Mouse (Mus musculus) stomach, embryonic 15.5 days (tissue): ENCODE measurements at regions not wholly inside any gene's neighbourhood (a gene's known extent, or its start where the extent isn't known, plus 50 kb on each side); places are given as distances from the start of the nearest gene placed in this dataset.
"Not testable (repeated sequence)": the region's sequence is repeated elsewhere in the genome, so short reads cannot be mapped to it uniquely, and the experiment has no call there.

Experiments
- ATAC-seq: fragments of 200-750 bp; cut with Nextera tagmentation; 2 replicates; pipeline ENCODE4 v1.8.0; 2017; ENCODE audit warnings: low read depth, moderate number of reproducible peaks, moderate TSS enrichment; ENCODE audit not compliant: insufficient read depth, low FRiP score
- H3K27ac ChIP-seq: fragments of 300-500 bp; sonication (generic); 2 replicates; pipeline ENCODE4 v1.5.1; 2015; ENCODE audit warnings: mild to moderate bottlenecking, inconsistent platforms
- H3K27me3 ChIP-seq: fragments of 300-500 bp; sonication (generic); replicated peaks from 2 replicates; pipeline ENCODE4 v1.6.1; 2015; ENCODE audit warnings: inconsistent platforms
- H3K36me3 ChIP-seq: fragments of 300-500 bp; sonication (generic); 2 replicates; pipeline ENCODE4 v1.6.1; 2015; ENCODE audit warnings: inconsistent platforms
- H3K4me1 ChIP-seq: fragments of 300-500 bp; sonication (generic); 2 replicates; pipeline ENCODE4 v1.6.1; 2015; ENCODE audit warnings: inconsistent platforms
- H3K4me2 ChIP-seq: fragments of 300-500 bp; sonication (generic); 2 replicates; pipeline ENCODE4 v1.6.1; 2015; ENCODE audit warnings: mild to moderate bottlenecking, inconsistent platforms
- H3K4me3 ChIP-seq: fragments of 300-500 bp; sonication (generic); replicated peaks from 2 replicates; pipeline ENCODE4 v1.5.1; 2015; ENCODE audit warnings: inconsistent platforms
- H3K9ac ChIP-seq: fragments of 300-500 bp; sonication (generic); 2 replicates; pipeline ENCODE4 v1.6.1; 2015; ENCODE audit warnings: inconsistent platforms
- H3K9me3 ChIP-seq: fragments of 300-500 bp; sonication (generic); 2 replicates; pipeline ENCODE4 v1.6.1; 2016; ENCODE audit warnings: inconsistent platforms
- WGBS: fragments of 180-500 bp; shearing (Covaris S2); methylation state at CpG from one replicate; pipeline ENCODE4 v1.1.7; 2015; 5-methylcytosine and 5-hydroxymethylcytosine counted together

GRCm38 (mm10) chr14:71561906-71562305, 929.7 kb downstream of the Gm9195 start:
- Histone ChIP-seq H3K36me3 (no peaks in the 10 kb centered on the region), H3K9ac (no peak overlapping the region), H3K9me3 (no peaks in the 10 kb centered on the region), H3K27ac (no peak overlapping the region), H3K4me1 (no peaks in the 10 kb centered on the region), H3K4me3 (no peak overlapping the region), H3K27me3 (no peaks in the 10 kb centered on the region), H3K4me2 (no peak overlapping the region)
- no peak for ATAC-seq
- WGBS: 80% methylated on average over 4 of the region's 4 CpGs

DNA sequence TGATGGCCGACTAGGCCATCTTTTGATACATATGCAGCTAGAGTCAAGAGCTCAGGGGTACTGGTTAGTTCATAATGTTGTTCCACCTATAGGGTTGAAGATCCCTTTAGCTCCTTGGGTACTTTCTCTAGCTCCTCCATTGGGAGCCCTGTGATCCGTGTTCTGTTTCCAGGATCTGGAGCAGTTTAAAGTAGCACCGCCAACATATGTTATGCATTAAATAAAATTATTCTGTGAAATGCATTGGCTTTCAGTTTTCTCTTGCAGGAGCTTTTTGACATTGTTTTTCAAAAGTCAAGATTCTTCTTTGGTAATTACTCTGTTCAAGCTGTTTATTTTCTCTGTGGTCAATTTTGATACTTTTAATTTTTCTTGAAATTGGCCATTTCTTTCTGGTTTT, 937.3 kb downstream of the Gm9195 start:
- H3K9me3 ChIP-seq, H3K27ac ChIP-seq, H3K36me3 ChIP-seq, H3K9ac ChIP-seq, ATAC-seq, H3K4me1 ChIP-seq, H3K27me3 ChIP-seq, H3K4me3 ChIP-seq, H3K4me2 ChIP-seq: not testable (repeated sequence)
- WGBS: 84% methylated on average over 2 of the region's 3 CpGs

- no peak overlapping the region for H3K27ac ChIP-seq
- 82% methylated on average over 3 of the region's 3 CpGs for WGBS
- no peak overlapping the region for H3K4me3 ChIP-seq
- H3K27me3 ChIP-seq: no peaks in the 10 kb centered on the region
- no peak overlapping the region for H3K9ac ChIP-seq
- H3K4me2 ChIP-seq: no peak overlapping the region
- ATAC-seq: no peak
- no peaks in the 10 kb centered on the region for H3K4me1 ChIP-seq
- H3K9me3 ChIP-seq: no peaks in the 10 kb centered on the region
- no peaks in the 10 kb centered on the region for H3K36me3 ChIP-seq
Measured at GRCm38 (mm10) chr14:71543580-71543979, 943.9 kb upstream of the Fam160b2 start.

DNA sequence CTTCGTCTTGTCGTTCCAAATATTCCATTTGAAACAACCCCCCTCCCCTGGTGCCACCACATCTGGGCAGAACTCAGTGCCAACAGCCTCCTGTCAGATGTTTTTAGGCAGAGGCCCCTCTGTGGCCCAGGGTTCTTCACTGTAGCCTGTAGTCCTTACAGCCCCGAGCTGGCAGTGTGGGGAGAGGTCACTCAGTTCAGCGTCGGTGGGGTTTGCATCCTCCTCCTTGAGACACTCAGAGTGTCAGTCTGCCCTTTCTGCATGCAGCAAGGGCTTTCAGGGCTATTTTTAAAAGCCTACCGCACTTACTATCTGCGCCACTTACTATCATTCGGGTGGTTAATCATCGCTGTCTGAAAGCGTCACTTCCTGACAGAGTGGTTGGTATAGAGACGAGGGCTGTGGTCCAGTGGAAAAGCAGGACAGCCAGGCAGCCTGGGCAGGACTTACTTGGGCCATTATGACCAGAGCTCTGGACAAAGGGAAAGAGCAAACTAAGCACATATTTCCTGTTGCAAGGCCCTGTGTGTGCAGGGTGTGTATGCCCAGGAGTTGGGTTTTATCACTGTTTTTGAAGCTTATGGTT, 932.5 kb upstream of the Fam160b2 start:
- H3K27ac ChIP-seq: no peak overlapping the region
- no peak overlapping the region for H3K4me2 ChIP-seq
- H3K4me1 ChIP-seq: no peaks in the 10 kb centered on the region
- no peaks in the 10 kb centered on the region for H3K36me3 ChIP-seq
- no peaks in the 10 kb centered on the region for H3K27me3 ChIP-seq
- no peak for ATAC-seq
- no peak overlapping the region for H3K9ac ChIP-seq
- 37% methylated on average over 11 of the region's 11 CpGs for WGBS
- H3K4me3 ChIP-seq: no peak overlapping the region
- H3K9me3 ChIP-seq: no peaks in the 10 kb centered on the region

- no peak for ATAC-seq
- Histone ChIP-seq H3K27me3 (no peaks in the 10 kb centered on the region), H3K4me3 (no peak overlapping the region), H3K27ac (no peak overlapping the region), H3K9ac (no peak overlapping the region), H3K4me1 (no peaks in the 10 kb centered on the region), H3K9me3 (no peaks in the 10 kb centered on the region), H3K4me2 (no peak overlapping the region), H3K36me3 (no peaks in the 10 kb centered on the region)
- 33% methylated on average over 2 of the region's 2 CpGs for WGBS
Measured at GRCm38 (mm10) chr14:71531298-71531697, 931.7 kb upstream of the Fam160b2 start.

GRCm38 (mm10) chr14:71530421-71530820, 930.8 kb upstream of the Fam160b2 start:
- no peak overlapping the region for H3K4me3 ChIP-seq

GRCm38 (mm10) chr14:71518541-71518940, 918.9 kb upstream of the Fam160b2 start:
- Histone ChIP-seq H3K9me3 (no peaks in the 10 kb centered on the region), H3K9ac (no peak overlapping the region), H3K27ac (no peak overlapping the region), H3K4me1 (no peaks in the 10 kb centered on the region), H3K36me3 (no peaks in the 10 kb centered on the region), H3K27me3 (no peaks in the 10 kb centered on the region), H3K4me2 (no peak overlapping the region), H3K4me3 (no peak overlapping the region)
- no peak for ATAC-seq
- 53% methylated on average over 2 of the region's 2 CpGs for WGBS

More at GRCm38 (mm10) chr14:71530421-71530820, 930.8 kb upstream of the Fam160b2 start:
- no peak for ATAC-seq
- no peaks in the 10 kb centered on the region for H3K4me1 ChIP-seq
- no peaks in the 10 kb centered on the region for H3K27me3 ChIP-seq
- H3K9me3 ChIP-seq: no peaks in the 10 kb centered on the region
- 62% methylated on average over 6 of the region's 6 CpGs for WGBS
- no peak overlapping the region for H3K27ac ChIP-seq
- H3K36me3 ChIP-seq: no peaks in the 10 kb centered on the region
- no peak overlapping the region for H3K9ac ChIP-seq
- H3K4me2 ChIP-seq: no peak overlapping the region

DNA sequence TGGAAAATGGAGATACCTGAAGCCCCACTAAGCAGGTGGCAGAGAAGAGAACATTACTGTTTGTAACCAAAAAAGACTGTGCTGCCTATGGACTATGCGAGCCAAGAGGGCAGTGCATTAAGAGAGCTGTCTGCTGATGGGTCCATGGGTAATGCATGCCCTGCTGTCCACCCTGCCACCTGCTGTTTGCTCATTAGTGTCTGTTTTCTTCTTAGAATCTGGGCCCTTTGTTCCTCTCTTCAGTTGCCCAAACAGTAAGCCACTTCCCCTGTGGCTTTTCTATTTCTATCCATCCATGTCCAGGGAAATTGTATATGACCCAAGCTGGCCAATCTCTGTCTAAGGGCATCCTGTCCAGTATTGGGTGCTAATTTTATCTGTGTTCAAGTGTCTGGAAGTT, 901.2 kb upstream of the Fam160b2 start:
- 90% methylated on average over 1 of the region's 1 CpGs for whole genome bisulfite sequencing
- Histone ChIP-seq H3K4me1 (no peaks in the 10 kb centered on the region), H3K27ac (no peak overlapping the region), H3K36me3 (no peaks in the 10 kb centered on the region), H3K4me3 (no peak overlapping the region), H3K4me2 (no peak overlapping the region), H3K9me3 (no peaks in the 10 kb centered on the region), H3K9ac (no peak overlapping the region), H3K27me3 (no peaks in the 10 kb centered on the region)
- no peak for ATAC-seq

GRCm38 (mm10) chr14:71491201-71491600, 891.6 kb upstream of the Fam160b2 start:
- 51% methylated on average over 7 of the region's 7 CpGs for WGBS

DNA sequence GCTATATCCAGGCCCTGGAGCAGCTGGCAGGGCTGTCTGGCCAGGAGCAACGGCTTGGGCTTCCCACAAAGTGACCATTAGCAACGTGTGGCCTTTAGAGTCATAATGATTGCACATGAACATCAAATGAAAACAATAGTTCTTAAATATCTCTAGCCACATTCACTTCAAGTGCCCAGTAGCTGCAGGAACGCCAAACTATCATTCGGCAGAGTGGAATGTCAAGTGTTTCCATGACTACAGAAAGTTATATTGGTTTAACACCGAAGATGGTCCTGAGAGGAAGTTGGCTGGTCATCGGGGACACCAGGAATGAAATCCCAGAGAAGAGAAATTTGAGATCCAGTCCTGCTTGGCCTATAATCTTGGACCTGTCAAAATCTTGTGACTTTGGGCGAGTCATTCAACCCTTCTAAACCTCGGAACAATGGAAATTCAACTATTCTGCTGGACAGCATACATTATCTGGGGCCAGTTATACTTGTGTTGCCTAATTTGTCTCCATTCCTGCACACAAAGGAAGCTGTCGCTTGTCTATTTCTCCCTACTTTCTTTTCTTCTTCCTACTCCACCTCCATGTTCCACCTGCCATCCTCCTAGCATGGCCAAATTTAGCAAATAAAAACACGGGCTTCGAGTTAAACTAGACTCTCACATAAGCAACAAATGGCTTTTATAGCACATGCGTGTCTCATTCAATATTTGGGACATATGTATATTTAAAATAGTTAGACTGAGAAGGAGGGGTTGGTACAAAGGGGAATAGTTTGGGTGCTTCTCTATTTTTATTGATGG, 886.7 kb upstream of the Fam160b2 start:
- H3K4me2 ChIP-seq: no peak overlapping the region
- 84% methylated on average over 12 of the region's 12 CpGs for WGBS
- H3K27ac ChIP-seq: no peak overlapping the region
- H3K4me3 ChIP-seq: no peak overlapping the region
- H3K9ac ChIP-seq: no peak overlapping the region
- no peaks in the 10 kb centered on the region for H3K9me3 ChIP-seq
- H3K27me3 ChIP-seq: no peaks in the 10 kb centered on the region
- H3K4me1 ChIP-seq: no peaks in the 10 kb centered on the region
- ATAC-seq: no peak
- no peaks in the 10 kb centered on the region for H3K36me3 ChIP-seq

More at GRCm38 (mm10) chr14:71491201-71491600, 891.6 kb upstream of the Fam160b2 start:
- Histone ChIP-seq H3K9me3 (no peaks in the 10 kb centered on the region), H3K4me2 (no peak overlapping the region), H3K27me3 (no peaks in the 10 kb centered on the region), H3K4me1 (no peaks in the 10 kb centered on the region), H3K4me3 (no peak overlapping the region), H3K9ac (no peak overlapping the region), H3K27ac (no peak overlapping the region), H3K36me3 (no peaks in the 10 kb centered on the region)
- no peak for ATAC-seq

GRCm38 (mm10) chr14:71475656-71476055, 876.0 kb upstream of the Fam160b2 start:
- Histone ChIP-seq H3K4me2 (no peak overlapping the region), H3K36me3 (no peaks in the 10 kb centered on the region), H3K4me3 (no peak overlapping the region), H3K9ac (no peak overlapping the region), H3K27me3 (no peaks in the 10 kb centered on the region), H3K27ac (no peak overlapping the region), H3K9me3 (no peaks in the 10 kb centered on the region), H3K4me1 (no peaks in the 10 kb centered on the region)
- 48% methylated on average over 2 of the region's 2 CpGs for WGBS
- no peak for ATAC-seq

GRCm38 (mm10) chr14:71473907-71474306, 874.3 kb upstream of the Fam160b2 start:
- no peaks in the 10 kb centered on the region for H3K9me3 ChIP-seq
- no peaks in the 10 kb centered on the region for H3K4me1 ChIP-seq
- H3K9ac ChIP-seq: no peak overlapping the region
- H3K27me3 ChIP-seq: no peaks in the 10 kb centered on the region
- ATAC-seq: no peak
- no peak overlapping the region for H3K4me3 ChIP-seq
- 81% methylated on average over 6 of the region's 6 CpGs for WGBS
- H3K36me3 ChIP-seq: no peaks in the 10 kb centered on the region
- no peak overlapping the region for H3K27ac ChIP-seq
- H3K4me2 ChIP-seq: no peak overlapping the region
